Mouse (Mus musculus): ENCODE data around the gene Cpxm2. TPM values are rescaled to one million over a fixed set of nuclear protein-coding genes. Genes with fewer than 3 reads are reported as not detected.

The Cpxm2 gene
- polyA plus RNA-seq, 1 experiment from 2014 or later = 0.28 TPM

GRCm38 (mm10) chr7:132015193-132015592 lies 139.3 kb downstream of the Cpxm2 start:
- 11% methylated on average over 3 of the region's 3 CpGs for WGBS (ENCODE audit: insufficient replicate concordance)

GRCm38 (mm10) chr7:132013970-132014369 lies 140.6 kb downstream of the Cpxm2 start:
- 59% methylated on average over 5 of the region's 5 CpGs for WGBS (ENCODE audit: insufficient replicate concordance)
- DNase-seq = no peak
- no peaks in the 10 kb centered on the region for H3K27me3 ChIP-seq
- no peak overlapping the region for H3K4me2 ChIP-seq
- no peaks in the 10 kb centered on the region for H3K36me3 ChIP-seq
- no peaks in the 10 kb centered on the region for H3K9me3 ChIP-seq (replicated peaks)
- H3K27ac ChIP-seq = no peak overlapping the region
- no peak overlapping the region for H3K9ac ChIP-seq
- ATAC-seq (ENCODE audit: low read depth) = no peak
- no peak overlapping the region for H3K4me3 ChIP-seq (replicated peaks)
- no peaks in the 10 kb centered on the region for H3K4me1 ChIP-seq (replicated peaks)

More at GRCm38 (mm10) chr7:132015193-132015592, 139.3 kb downstream of the Cpxm2 start:
- no peaks in the 10 kb centered on the region for H3K36me3 ChIP-seq
- DNase-seq (no peak), ATAC-seq (ENCODE audit: low read depth) (no peak)
- no peaks in the 10 kb centered on the region for H3K4me1 ChIP-seq (replicated peaks)
- no peak overlapping the region for H3K4me3 ChIP-seq (replicated peaks)
- no peaks in the 10 kb centered on the region for H3K27me3 ChIP-seq
- H3K9me3 ChIP-seq (replicated peaks) = no peaks in the 10 kb centered on the region
- H3K27ac ChIP-seq = no peak overlapping the region
- no peak overlapping the region for H3K9ac ChIP-seq
- no peak overlapping the region for H3K4me2 ChIP-seq

DNA sequence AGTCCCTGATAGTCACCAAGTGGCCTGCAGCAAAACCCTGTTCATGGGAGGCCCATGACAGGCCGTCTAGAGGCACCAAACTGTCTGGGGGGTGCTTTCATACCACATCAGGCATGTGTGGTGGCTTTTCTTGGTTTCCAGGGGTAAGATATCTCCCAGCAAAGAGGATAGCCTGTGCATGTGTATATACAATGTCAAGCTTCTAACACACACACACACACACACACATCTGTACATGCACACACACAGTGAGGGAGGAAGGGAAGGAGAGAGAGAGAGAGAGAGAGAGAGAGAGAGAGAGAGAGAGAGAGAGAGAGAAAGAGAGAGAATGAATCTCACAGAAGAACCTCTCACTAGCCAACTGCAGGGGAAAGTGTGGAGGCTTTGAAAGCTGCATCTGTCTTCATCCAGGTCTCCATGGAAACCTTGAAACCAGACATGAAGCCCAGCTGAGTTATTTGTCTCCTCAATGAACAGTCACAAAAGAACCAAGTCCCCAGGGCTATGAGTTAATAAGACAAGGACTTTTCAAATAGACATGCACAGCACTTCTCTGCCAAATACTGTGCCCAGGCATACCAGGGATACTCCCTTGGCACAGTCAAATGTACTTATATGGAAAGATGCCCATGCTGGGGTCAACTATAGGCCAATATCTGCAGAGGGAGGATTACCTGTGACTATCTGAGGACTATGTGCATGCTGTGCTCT lies 141.4 kb downstream of the Cpxm2 start:
- no peaks in the 10 kb centered on the region for H3K9me3 ChIP-seq (replicated peaks)
- H3K4me3 ChIP-seq (replicated peaks) = no peak overlapping the region
- ATAC-seq (ENCODE audit: low read depth) (no peak), DNase-seq (no peak)
- 15% methylated on average over 1 of the region's 1 CpGs for WGBS (ENCODE audit: insufficient replicate concordance)
- no peaks in the 10 kb centered on the region for H3K4me1 ChIP-seq (replicated peaks)
- no peak overlapping the region for H3K4me2 ChIP-seq
- no peaks in the 10 kb centered on the region for H3K36me3 ChIP-seq
- no peaks in the 10 kb centered on the region for H3K27me3 ChIP-seq
- no peak overlapping the region for H3K27ac ChIP-seq
- H3K9ac ChIP-seq = no peak overlapping the region

GRCm38 (mm10) chr7:132009002-132009401 lies 145.5 kb downstream of the Cpxm2 start:
- H3K36me3 ChIP-seq = no peaks in the 10 kb centered on the region
- H3K27me3 ChIP-seq = no peaks in the 10 kb centered on the region
- DNase-seq (no peak), ATAC-seq (ENCODE audit: low read depth) (no peak)
- H3K9me3 ChIP-seq (replicated peaks) = no peaks in the 10 kb centered on the region
- no peak overlapping the region for H3K4me2 ChIP-seq
- H3K9ac ChIP-seq = no peak overlapping the region
- no peaks in the 10 kb centered on the region for H3K4me1 ChIP-seq (replicated peaks)
- 67% methylated on average over 7 of the region's 7 CpGs for WGBS (ENCODE audit: insufficient replicate concordance)
- no peak overlapping the region for H3K27ac ChIP-seq
- no peak overlapping the region for H3K4me3 ChIP-seq (replicated peaks)

- no peaks in the 10 kb centered on the region for H3K4me1 ChIP-seq (replicated peaks)
- H3K27me3 ChIP-seq = no peaks in the 10 kb centered on the region
- WGBS (ENCODE audit: insufficient replicate concordance) = 67% methylated on average over 14 of the region's 14 CpGs
- H3K36me3 ChIP-seq = no peaks in the 10 kb centered on the region
- H3K9me3 ChIP-seq (replicated peaks) = no peaks in the 10 kb centered on the region
- H3K4me2 ChIP-seq = no peak overlapping the region
- no peak for DNase-seq
- no peak for ATAC-seq (ENCODE audit: low read depth)
- H3K9ac ChIP-seq = no peak overlapping the region
- no peak overlapping the region for H3K4me3 ChIP-seq (replicated peaks)
- no peak overlapping the region for H3K27ac ChIP-seq
Measured at GRCm38 (mm10) chr7:132005996-132006696, 148.4 kb downstream of the Cpxm2 start.

DNA sequence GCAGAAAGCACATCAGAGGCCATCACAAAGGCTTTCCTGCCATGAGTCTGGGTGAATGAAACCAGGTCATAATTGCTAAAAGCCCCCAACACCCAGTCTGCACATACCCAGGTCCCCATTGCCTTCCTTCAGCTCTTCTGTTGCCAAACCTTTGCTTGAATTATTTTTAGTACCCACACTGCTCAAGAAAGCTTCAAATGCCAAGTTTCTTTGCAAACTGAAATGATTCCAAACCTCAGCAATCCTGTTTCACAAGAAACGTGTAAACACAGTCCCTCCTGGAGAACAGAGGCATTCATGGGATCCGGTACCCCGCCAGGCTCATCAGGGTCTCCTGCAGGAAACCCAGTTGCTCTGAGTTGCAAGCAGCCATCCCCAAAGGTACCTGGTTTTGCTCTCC lies 161.7 kb downstream of the Cpxm2 start:
- 60% methylated on average over 3 of the region's 3 CpGs for WGBS (ENCODE audit: insufficient replicate concordance)
- H3K4me3 ChIP-seq (replicated peaks) = no peak overlapping the region
- H3K27ac ChIP-seq = no peak overlapping the region
- no peaks in the 10 kb centered on the region for H3K4me1 ChIP-seq (replicated peaks)
- H3K36me3 ChIP-seq = no peaks in the 10 kb centered on the region
- H3K4me2 ChIP-seq = no peak overlapping the region
- DNase-seq (no peak), ATAC-seq (ENCODE audit: low read depth) (no peak)
- H3K9me3 ChIP-seq (replicated peaks) = 0 out of 2 replicates have a peak, but pooled peaks cover 4% of the 10 kb centered on the region
- H3K9ac ChIP-seq = no peak overlapping the region
- H3K27me3 ChIP-seq = no peaks in the 10 kb centered on the region

DNA sequence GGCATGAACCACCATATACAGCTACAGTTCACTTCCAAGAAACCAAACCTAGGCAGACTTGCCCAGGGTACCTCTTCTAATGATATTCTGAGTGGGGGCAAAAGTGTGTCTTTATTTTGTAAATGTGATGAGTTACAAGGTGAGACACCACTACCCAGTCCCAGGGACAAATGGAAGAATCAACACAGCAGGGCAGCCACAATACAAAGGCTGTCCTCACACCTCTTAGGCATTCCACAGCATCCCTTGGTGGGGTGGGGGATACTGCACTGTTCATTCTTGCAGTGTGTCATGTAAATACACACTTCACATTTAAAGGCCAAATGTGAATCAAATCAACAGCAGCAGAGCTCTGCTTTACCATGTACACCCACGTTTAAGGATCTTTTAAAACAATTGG lies 162.3 kb downstream of the Cpxm2 start:
- DNase-seq (no peak), ATAC-seq (ENCODE audit: low read depth) (no peak)
- Histone ChIP-seq H3K27ac (no peak overlapping the region), H3K4me2 (no peak overlapping the region), H3K4me3 (replicated peaks) (no peak overlapping the region), H3K4me1 (replicated peaks) (no peaks in the 10 kb centered on the region), H3K9ac (no peak overlapping the region), H3K27me3 (no peaks in the 10 kb centered on the region), H3K36me3 (no peaks in the 10 kb centered on the region), H3K9me3 (replicated peaks) (0 out of 2 replicates have a peak, but pooled peaks cover 4% of the 10 kb centered on the region)
- 36% methylated on average over 1 of the region's 1 CpGs for WGBS (ENCODE audit: insufficient replicate concordance)

GRCm38 (mm10) chr7:131989056-131989455 lies 165.5 kb downstream of the Cpxm2 start:
- Histone ChIP-seq H3K4me3 (replicated peaks) (no peak overlapping the region), H3K4me1 (replicated peaks) (no peaks in the 10 kb centered on the region), H3K27me3 (no peaks in the 10 kb centered on the region), H3K4me2 (no peak overlapping the region), H3K9ac (no peak overlapping the region), H3K27ac (no peak overlapping the region), H3K36me3 (no peaks in the 10 kb centered on the region), H3K9me3 (replicated peaks) (no peaks in the 10 kb centered on the region)
- 16% methylated on average over 6 of the region's 6 CpGs for WGBS (ENCODE audit: insufficient replicate concordance)
- DNase-seq (no peak), ATAC-seq (ENCODE audit: low read depth) (no peak)

Other genes with a start within 250 kb of the Cpxm2 start
- not detected in 2 replicates for gene Gpr26, start 188.3 kb downstream of the Cpxm2 start, polyA plus RNA-seq (2015; fragmentation: Nextera tagmentation; extraction: Ambion mirVana)
- gene Chst15, start 162.5 kb upstream of the Cpxm2 start, polyA plus RNA-seq (2015; fragmentation: Nextera tagmentation; extraction: Ambion mirVana) = 4.6 and 5.5 TPM in 2 replicates